Mouse (Mus musculus): Measurements from ENCODE around the gene Faiml.

The Faiml gene

DNA sequence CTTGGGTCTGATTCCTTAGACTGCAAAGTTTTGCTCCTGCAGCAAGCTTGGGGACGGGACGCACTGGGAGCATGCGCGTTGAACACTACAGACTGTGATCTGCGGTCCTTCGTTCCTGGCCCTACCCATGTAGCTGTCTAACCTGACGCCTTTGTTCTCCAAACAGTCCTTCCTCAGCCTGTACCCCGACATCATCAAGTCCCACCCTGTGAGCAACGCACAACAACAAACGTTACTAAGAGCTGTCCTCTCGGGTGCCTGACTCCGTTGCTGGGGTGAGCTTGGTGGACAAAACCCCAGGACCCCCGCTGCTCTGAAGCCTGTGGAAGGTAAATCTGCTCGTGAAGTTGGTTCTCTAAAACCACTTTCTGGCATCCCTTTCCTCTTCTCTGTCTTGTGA, at the start of gene Faiml:
TSS of gene Faiml (minus strand) at position 101 of the 400 bp plus-strand sequence.
- in situ Hi-C loops (cut with MboI, MseI): loop anchor here (10.0 kb wide), 1 partner anchor 262 kb away; no protein-coding TSS in a partner anchor

DNA sequence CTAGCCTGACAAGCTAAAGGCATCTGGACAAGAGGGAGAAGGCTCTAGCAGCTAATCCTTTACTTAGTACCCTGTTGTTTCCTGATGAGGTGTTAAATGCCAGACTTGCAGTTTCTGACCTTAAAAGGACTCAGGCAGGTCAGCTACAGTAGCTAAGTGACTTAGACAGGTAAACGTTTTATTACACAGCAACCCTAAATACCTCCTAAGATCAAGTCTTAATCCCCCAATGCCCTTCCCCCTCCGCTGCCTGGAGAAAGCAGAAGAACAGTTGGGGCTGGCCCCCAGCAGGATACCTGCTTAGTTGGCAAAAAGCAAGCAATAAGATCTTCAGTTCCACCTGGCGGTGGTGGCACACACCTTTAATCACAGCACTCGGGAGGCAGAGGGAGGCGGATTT, 21.9 kb upstream of the Faiml start:
- in situ Hi-C loops (cut with MboI, MseI): loop anchor here (5.0 kb wide), 1 partner anchor 98 kb away; the partner anchor contains the start of gene Esyt3

DNA sequence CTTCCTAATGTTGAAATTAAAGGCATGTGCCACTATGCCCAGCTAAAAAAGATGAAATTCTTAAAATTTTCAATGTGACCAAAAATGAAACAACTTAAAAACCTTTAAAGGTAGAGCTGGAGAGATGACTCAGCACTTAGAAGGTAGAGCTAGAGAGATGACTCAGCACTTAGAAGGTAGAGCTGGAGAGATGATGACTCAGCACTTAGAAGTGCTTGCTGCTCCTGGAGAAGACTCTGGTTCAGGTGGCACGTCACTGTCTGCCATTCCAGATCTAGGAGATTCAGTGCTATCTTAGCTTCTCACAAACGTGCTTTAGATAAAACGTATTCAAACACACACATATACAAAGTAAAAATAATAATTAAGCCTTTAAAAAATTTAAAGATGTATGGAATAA, 19.8 kb upstream of the Faiml start:
- in situ Hi-C loops (cut with MboI, MseI): loop anchor here (5.0 kb wide), 1 partner anchor 100 kb away; the partner anchor contains the start of gene Esyt3

DNA sequence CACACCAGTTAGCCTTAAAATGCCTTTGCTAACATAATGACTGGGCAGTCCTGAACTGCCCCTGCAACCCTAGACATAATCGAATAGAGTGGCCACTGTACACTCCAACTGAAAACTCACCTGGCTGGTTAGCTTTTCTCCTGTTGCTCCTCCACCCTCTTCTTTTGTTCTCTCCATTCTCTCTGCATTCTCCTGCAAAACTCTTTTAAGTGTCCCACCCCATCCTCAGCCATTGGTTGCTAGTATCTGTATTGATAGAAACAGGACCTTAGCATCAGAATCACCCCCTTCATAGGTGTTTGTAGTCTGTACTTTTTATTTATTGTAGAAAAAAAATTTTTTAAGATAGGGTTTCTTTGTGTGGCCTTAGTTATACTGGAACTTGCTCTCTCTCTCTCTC, 19.2 kb upstream of the Faiml start:
- in situ Hi-C loops (cut with MboI, MseI): loop anchor here (5.0 kb wide), 1 partner anchor 101 kb away; the partner anchor contains the start of gene Esyt3

DNA sequence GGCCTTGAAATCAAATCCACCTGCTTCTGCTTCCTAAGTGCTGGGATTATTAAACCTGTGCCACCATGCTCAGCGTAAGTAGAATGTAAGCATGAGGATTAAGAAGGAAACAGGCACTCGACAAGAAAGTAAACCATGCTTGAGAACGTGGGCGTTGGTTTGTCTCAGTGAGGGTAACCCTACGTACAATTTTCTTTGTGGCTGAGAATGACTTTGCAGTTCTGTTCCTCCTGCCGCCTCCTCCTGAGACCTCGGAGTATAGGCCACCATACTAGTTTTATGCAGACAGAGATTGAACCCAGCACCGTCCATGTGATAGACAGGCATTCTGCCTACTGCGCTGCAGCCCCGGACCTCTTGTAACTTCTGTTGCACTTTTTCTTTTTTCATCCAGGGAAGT, 16.8 kb upstream of the Faiml start:
- in situ Hi-C loops (cut with MboI, MseI): no loop called here

DNA sequence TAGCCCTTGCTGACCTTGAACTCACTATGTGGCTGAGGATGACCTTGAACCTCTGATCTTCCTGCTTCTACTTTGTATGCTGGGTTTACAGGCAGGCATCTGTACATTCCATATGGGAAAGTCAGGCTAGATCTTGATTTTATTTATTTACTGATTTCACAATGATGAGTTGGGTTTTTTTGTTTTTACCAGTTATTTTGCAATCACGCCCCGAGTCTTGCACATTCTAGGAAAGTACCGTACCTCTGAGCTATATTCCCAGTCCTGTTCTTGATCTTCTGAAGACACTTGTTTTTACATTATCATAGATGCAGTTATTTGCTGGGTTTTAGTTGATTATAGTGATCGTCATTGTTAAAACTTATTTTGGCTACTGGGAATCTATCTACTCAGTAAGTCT, 11.9 kb upstream of the Faiml start:
- in situ Hi-C loops (cut with MboI, MseI): no loop called here

DNA sequence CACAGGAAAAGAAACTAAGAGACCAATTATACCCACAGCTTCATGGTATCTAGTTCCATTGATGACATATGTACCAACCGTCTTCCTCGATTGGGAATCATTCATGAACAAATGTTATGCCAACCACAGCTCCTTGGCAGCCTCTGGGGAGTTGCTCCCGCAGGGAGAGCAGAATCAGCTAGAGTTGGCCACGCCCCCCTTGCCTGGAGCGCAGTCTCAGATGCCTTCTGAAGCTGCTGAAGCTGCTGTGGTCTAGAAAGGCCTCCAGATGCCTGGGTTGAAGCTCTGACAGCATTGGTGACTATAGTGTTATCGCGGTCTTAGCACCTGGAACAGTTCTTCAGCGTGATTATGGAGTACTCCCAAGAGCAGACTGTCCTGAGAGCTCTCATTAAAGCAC, 11.3 kb upstream of the Faiml start:
- in situ Hi-C loops (cut with MboI, MseI): no loop called here

DNA sequence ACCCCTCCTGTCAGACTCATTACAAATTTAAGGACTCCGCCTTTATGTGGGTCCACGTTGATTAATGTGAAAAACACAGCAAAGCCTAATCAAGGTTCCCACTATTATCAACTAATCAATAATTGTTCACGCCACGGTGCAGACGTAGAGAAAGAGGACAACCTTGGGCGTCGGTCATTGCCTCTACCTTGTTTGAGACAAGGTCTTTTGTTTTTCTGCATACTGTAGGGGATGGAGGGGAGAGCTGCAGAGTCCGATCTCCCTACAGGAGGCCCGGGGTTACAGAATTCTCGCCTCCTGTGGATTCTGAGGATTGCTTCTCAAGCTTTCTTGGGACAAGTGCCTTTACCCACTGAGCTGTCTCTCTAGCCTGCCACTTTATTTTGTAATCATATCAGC, 6.9 kb upstream of the Faiml start:
- in situ Hi-C loops (cut with MboI, MseI): loop anchor here (5.0 kb wide), 2 partner anchors 102 to 182 kb away; partner anchors contain the start of gene Pik3cb

DNA sequence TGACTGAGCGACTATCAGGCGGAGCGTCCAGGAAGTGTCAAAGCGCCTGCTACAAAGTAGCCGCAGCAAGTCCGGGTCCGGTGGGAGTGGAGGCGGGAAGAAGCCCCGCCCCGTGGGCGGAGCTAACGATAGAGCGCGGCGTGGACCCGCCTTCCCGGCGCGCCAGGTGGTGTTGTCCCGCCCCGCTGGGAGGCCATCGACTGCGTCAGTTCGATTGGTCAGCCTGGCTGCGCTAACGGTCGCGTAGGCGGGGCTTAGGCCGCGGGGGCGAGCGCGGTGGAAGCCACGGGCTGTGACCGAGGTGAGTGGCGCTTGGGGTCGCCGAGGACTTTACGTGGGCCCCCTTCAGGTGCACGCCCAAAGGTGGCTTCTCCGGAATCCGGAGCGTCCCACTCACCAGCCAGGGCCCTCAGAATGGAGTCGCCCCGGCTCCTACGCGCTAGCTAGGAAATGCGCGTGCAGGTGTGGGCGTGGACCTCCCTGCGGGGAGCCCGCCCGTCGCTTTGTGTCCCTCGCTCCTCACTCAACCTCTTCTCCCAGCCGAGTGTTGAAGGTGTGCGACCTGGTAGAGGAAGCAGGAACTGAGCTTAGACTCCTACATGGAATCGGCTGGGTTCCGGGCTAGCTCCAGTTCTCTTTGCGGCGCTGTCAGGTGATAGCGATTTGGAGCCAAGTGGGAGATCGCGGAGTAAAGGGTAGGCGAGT, 6.3 kb upstream of the Faiml start, which contains the start of gene Cep70:
TSS of gene Cep70 (plus strand) at position 178 of the 705 bp plus-strand sequence.
- in situ Hi-C loops (cut with MboI, MseI): loop anchor here (5.0 kb wide), 2 partner anchors 101 to 181 kb away; partner anchors contain the start of gene Pik3cb

DNA sequence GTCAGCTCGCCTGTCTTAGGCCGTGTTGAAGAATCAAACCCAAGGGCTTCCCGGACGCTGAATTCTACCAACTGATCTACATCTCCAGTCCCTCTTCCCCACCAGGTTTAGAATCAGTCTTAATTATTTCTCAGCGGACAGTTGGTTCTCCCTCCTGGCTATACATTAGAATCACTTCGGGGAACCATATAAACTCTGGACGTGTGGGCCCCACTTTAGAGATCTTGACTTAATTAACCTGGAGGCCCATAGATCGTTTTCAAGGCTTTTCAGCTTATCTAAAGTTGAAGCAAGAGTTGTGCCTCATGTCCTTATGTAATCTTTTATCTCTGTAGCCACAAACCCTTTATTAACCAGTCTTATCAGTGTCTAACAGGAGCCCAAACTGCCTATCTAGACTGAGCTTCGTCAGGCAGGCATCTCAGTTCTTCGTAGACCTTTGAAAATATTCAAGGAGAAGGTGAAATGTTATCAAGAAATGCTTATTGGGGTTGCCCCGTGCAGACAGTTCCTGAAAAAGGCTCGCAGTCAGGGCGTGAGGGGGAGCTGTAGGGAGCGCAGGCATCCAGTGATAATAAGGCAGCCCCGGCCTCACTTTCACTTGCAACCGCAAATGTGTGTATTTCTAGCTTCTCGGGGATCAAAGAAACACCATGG, 5.6 kb upstream of the Faiml start:
- in situ Hi-C loops (cut with MboI, MseI): loop anchor here (5.0 kb wide), 2 partner anchors 100 to 180 kb away; partner anchors contain the start of gene Pik3cb

DNA sequence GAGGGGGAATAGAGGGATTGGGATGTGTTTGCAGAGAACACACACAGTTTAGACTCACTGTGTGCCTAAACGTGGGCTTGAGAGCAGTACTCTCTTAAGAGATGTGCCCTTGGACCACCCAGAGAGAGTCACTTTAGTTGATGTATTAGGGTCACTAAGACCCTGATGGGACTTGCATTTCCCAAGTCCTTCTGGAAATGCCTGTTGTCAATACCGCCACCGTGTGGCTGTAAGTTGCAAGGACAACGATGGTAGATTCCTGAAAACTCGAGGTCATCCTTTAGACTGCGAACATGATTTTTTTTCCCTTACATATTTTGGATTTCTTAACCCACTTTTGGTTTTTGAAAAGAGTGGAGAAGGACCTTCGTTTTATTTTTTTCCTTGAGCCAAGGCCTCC, 5.0 kb upstream of the Faiml start:
- in situ Hi-C loops (cut with MboI, MseI): loop anchor here (5.0 kb wide), 2 partner anchors 100 to 180 kb away; partner anchors contain the start of gene Pik3cb

DNA sequence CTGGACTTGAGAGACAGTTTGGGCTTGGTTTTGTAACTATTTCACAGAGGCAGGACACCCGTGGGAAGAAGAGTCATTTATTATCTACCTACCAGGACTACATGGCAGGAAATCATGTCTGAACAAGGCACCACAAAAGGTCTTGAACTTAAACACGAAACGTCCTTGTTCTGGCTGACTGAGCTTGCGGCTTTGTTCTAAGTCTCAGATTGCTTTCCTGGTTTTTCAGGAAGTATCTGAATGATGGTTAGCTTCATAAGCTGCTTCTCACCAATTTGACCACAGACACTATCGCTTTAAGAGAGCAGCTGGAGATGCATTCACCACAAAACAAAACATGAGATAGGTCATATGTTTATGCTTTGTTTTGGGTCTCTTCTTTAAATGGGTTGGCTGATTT, 3.5 kb upstream of the Faiml start:
- in situ Hi-C loops (cut with MboI, MseI): loop anchor here (5.0 kb wide), 2 partner anchors 98 to 178 kb away; partner anchors contain the start of gene Pik3cb

DNA sequence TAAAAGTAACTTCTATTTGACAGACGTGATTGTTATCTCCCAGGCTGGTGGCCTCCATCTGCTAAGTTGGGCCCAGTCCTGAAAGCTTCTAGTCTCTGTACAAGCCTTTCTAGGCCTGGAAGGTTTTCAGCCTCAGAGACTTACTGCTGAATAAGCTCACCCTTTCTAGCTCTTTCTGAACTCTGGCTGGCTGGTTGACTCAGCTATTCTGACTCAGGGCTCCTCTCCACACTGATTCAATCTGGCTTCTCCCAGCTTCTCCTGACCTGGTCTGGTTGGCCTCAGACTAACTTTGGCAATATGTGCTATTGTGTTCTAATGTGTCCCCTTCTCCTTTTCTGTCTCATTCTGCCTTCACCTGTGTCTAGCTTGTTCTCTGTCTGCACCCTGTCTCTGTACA, 2.2 kb upstream of the Faiml start:
- in situ Hi-C loops (cut with MboI, MseI): loop anchor here (10.0 kb wide), 1 partner anchor 264 kb away; no protein-coding TSS in a partner anchor

DNA sequence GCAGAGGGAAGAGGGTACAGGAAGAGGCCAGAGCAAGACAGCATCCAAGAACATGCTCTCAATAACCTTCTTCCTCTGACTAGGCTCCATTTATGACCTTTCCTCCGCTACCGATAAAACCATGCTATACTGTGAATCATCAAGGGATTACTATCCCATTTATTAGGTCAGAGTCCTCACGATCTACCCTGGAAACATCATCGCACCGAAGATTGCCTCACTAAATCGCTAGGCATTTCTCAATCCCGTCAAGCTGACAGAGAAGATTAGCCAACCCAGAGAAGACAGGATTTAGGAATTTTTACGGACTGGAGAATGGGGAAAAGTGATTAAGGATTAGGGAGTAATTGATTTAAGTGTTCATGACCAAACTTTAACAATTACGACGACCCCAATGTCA, 1.2 kb upstream of the Faiml start:
- in situ Hi-C loops (cut with MboI, MseI): loop anchor here (10.0 kb wide), 1 partner anchor 263 kb away; no protein-coding TSS in a partner anchor

DNA sequence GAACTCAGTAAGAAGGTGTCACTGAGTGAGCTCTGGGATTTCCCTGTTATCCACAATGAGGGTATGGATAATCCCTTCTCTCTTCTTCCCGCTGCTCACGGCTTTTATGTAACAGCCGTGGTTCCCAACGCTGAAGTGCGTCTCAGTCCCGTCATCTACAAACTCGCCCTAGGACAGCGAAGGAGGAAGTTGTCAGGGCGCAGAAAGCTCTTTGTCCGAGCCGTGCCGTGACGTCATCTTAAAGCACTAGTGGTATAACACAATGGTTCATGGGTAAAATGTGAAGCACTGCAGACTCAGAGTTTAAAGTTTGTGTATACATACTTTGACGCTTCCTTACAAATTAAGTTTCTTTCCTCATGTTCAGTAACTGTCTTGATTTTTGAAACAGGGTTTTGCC, 7.6 kb downstream of the Faiml start:
- in situ Hi-C loops (cut with MboI, MseI): no loop called here

DNA sequence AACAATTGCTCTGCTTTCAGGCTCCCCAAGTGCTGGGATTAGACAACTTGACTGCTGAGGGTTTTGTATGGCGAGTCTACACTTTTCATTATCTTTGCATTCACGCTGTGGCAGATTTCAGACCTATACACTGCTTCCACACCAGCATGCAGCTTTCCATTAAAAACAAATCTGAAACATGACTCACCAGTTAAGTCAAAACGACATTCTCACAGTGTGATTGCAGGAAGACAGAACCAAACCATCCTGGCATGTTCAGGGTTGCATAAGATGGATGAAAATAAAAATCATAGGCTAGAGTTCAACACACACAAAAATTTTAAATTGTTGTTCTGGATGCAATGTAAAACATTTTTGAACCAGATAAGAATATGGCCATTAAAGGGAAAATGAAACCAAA, 12.5 kb downstream of the Faiml start:
- in situ Hi-C loops (cut with MboI, MseI): loop anchor here (25.0 kb wide), 1 partner anchor 587 kb away; no protein-coding TSS in a partner anchor

DNA sequence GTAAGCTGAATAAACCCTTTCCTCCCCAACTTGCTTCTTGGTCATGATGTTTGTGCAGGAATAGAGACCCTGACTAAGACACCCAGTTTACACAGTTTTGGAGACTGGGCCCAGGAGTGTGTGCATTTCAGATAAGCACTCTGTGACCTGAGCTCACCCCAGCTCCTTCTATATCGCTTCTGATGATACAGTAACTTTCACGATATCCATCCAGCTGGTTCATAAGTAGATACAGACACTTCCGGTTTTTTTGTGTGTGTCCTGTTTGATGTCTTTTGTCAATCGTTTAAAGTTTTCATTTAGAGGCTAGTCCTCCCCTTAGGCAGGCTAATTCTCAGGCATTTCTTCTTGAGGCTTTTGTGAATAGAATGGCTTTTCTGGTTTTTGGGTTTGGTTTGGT, 15.4 kb downstream of the Faiml start:
- in situ Hi-C loops (cut with MboI, MseI): loop anchor here (25.0 kb wide), 1 partner anchor 584 kb away; no protein-coding TSS in a partner anchor

DNA sequence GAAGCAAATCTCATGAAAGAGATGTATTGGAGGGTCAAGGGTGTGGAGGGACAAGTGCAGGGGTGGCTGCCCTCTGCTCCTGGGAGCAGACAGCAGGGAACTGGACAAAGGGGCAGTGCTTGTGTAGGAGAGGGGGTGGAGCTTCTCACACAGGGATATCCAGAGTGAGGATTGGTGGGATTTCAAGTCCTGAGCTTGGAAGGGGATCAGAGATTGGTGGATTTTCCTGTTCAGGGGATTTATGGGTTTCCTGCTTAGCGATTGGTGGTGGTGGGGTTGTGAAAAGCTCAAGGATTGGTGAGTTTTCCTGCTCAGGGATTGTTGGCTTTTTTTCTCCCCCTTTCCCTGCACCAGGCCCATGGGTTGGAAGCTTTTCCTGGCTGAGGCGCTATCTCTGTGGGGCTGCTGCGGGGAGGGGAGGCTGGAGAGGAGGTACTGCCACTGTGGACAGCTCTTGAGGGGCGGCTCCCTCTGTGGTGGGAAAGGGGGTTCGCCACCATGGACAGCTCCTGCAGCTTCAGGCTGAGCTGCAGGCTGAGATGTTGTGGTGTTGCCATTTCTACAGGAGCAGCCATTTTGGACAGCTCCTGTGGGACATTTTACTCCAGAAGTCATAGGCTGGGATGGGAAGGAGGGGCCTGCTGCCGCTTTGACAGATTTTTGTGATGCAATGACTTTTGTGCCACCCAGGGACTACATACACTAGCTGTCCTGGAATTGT, 18.9 kb downstream of the Faiml start:
- in situ Hi-C loops (cut with MboI, MseI): loop anchor here (25.0 kb wide), 1 partner anchor 581 kb away; no protein-coding TSS in a partner anchor

DNA sequence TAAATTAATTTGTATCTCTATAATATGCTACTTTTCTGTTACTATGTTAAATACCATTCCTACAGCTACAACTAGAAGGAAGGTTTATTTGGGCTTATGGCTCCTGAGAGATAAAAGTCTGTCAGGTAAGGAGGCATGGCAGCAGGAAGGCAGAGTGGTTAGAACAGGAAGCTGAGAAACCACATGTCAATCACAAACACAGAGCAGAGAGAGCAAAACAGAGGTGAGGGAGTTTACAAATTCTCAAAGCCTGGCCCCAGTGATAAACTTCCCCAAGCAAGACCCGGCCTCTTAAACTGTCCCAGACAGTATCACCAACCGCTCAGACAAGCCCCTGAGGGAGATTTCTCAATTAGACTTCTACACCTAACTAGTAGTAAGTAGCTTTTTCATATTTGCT, 20.9 kb downstream of the Faiml start:
- in situ Hi-C loops (cut with MboI, MseI): loop anchor here (25.0 kb wide), 1 partner anchor 579 kb away; no protein-coding TSS in a partner anchor

DNA sequence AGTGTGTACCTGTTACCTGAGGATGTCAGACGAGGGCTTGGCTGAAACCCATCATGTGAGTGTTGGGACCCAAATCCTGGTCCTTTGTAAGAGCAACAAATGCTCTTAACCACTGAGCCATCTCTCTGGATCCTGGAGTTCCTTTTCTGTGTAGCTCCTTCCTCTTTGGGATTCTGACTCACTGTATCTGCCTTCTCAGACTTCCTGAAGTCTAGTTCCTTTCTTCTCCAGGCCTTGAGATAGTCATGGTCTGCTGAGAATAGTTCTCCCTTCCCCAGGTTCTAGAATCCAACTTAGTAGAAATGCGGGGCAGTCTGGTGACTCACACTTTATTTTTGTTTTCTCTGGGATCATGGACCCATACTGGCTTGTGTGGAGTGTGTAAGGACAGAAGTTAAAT, 24.4 kb downstream of the Faiml start:
- in situ Hi-C loops (cut with MboI, MseI): loop anchor here (25.0 kb wide), 1 partner anchor 575 kb away; no protein-coding TSS in a partner anchor

DNA sequence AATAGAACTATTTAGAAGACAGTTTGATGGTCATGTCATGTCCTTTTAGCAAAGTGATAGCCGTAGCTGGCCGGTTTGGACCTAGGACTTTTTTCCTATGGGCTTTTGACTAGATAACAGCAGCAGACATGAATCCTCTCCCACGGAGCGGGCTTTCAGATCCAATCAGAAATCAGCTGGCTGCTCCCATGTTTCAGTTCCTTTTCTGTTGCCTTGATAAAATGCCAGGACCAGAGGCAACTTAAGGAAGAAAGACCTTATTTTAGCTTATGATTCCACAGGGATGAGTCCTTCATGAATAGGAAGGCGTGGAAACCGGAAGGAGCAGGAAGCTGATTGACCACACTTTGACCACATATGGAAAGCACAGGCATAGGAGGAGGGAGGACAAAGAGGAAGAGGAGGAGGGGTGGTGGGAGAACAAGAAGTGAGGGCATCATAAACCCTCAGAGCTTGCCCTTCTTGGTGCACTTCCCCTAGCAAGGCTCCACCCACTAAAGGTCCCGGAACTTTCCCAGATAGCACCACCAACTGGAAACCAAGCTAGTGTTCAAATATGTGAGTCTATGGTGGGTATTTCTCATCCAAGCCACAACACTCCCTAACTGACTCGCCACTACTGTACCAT, 53.9 kb downstream of the Faiml start:
- in situ Hi-C loops (cut with MboI, MseI): loop anchor here (10.0 kb wide), 1 partner anchor 692 kb away; the partner anchor contains the start of gene Sox14

Data from T-helper 1 cell (primary cell).